ENCODE assay signal across 29 mouse cellular contexts in genomic region chr2:107270050-107270449, GRCm38 (mm10). TPM values are rescaled to one million over a fixed set of nuclear protein-coding genes. Genes with fewer than 3 reads are reported as not detected.
A peak's percentile ranks its signal among the peaks of the same experiment; 100 is the strongest.
DNase-seq lines count a peak whose midpoint lies in the region; ATAC-seq and TF ChIP-seq lines count a peak whose summit lies in the region.
"Had no signal": no experiment of that assay in that cellular context is flagged by ENCODE, and none has a peak within 500 bp of the region (broad histone marks: within the 10 kb centered on the region; RNA-seq: fewer than 3 reads in every experiment).

No protein-coding gene starts in this region.

- peak; percentile 11 for DNase-seq in liver, adult 2 months (ENCODE audit: extremely low read depth, low read depth, low spot score)
- no peak for DNase-seq in midbrain, postnatal 0 days (ENCODE audit: low spot score)
- DNase-seq in midbrain, embryonic 11.5 days (ENCODE audit: low spot score, missing footprints) = no peak
- no peak for DNase-seq in heart, adult 18-20 months
- DNase-seq: adrenal gland, adult 2 months; adrenal gland, postnatal 14 days; adrenal gland, postnatal 36 days; B cell, adult 2 months; cerebellum, adult 11 months; cerebellum, adult 18-20 months; cerebellum, adult 8-10 months; cerebellum, adult 9-11 months; cerebellum, postnatal 14 days; cerebellum, postnatal 36 days; embryo, embryonic 11 days had no signal

- no peak for TF ChIP-seq POLR2A in liver, adult 2 months (IDR thresholded peaks at IDR 0.05; ENCODE audit: extremely low read depth, insufficient read depth, low read length)

- no peak overlapping the region for H3K9ac ChIP-seq in liver, adult 2 months (ENCODE audit: low read depth, low read length)
- H3K9ac ChIP-seq in liver, embryonic 12.5 days = no peak overlapping the region
- H3K9ac ChIP-seq in midbrain, embryonic 13.5 days (replicated peaks) = no peak overlapping the region
- H3K9ac ChIP-seq in midbrain, postnatal 0 days (replicated peaks; ENCODE audit: low read length, poor library complexity, severe bottlenecking) = no peak overlapping the region
- H3K9ac ChIP-seq in midbrain, embryonic 16.5 days (ENCODE audit: low read depth, low read length) = no peak overlapping the region
- H3K9ac ChIP-seq in midbrain, embryonic 11.5 days (ENCODE audit: low read length) = no peak overlapping the region
- H3K9ac ChIP-seq: embryonic facial prominence, embryonic 13.5 days; embryonic facial prominence, embryonic 15.5 days; forebrain, embryonic 12.5 days had no signal

- H3K9me3 ChIP-seq in liver, embryonic 12.5 days (replicated peaks) = no peaks in the 10 kb centered on the region
- H3K9me3 ChIP-seq in midbrain, embryonic 13.5 days = no peaks in the 10 kb centered on the region
- no peaks in the 10 kb centered on the region for H3K9me3 ChIP-seq in midbrain, postnatal 0 days (ENCODE audit: low read length)
- no peaks in the 10 kb centered on the region for H3K9me3 ChIP-seq in midbrain, embryonic 16.5 days (replicated peaks; ENCODE audit: control insufficient read depth, low read length, poor library complexity, severe bottlenecking)
- H3K9me3 ChIP-seq in midbrain, embryonic 11.5 days (ENCODE audit: control insufficient read depth, low read length) = no peaks in the 10 kb centered on the region
- H3K9me3 ChIP-seq: embryonic facial prominence, embryonic 13.5 days; embryonic facial prominence, embryonic 15.5 days; forebrain, embryonic 10.5 days; forebrain, embryonic 12.5 days; G1E had no signal

- H3K4me3 ChIP-seq in liver, adult 2 months (ENCODE audit: insufficient read depth, low read depth, low read length) = no peak overlapping the region
- no peak overlapping the region for H3K4me3 ChIP-seq in liver, embryonic 12.5 days
- no peak overlapping the region for H3K4me3 ChIP-seq in midbrain, embryonic 13.5 days (replicated peaks)
- H3K4me3 ChIP-seq in midbrain, postnatal 0 days (ENCODE audit: low read depth, low read length) = no peak overlapping the region
- no peak overlapping the region for H3K4me3 ChIP-seq in midbrain, embryonic 16.5 days (ENCODE audit: low read depth, low read length)
- H3K4me3 ChIP-seq in midbrain, embryonic 11.5 days (ENCODE audit: low read depth, low read length) = no peak overlapping the region
- H3K4me3 ChIP-seq: embryonic facial prominence, embryonic 13.5 days; embryonic facial prominence, embryonic 15.5 days; erythroblast, embryonic 14.5 days; forebrain, embryonic 10.5 days; forebrain, embryonic 12.5 days had no signal

- H3K27me3 ChIP-seq in liver, adult 2 months (ENCODE audit: control insufficient read depth, insufficient read depth, low read length) = no peaks in the 10 kb centered on the region
- H3K27me3 ChIP-seq in liver, embryonic 12.5 days (replicated peaks) = no peaks in the 10 kb centered on the region
- no peaks in the 10 kb centered on the region for H3K27me3 ChIP-seq in midbrain, embryonic 13.5 days
- H3K27me3 ChIP-seq in midbrain, postnatal 0 days (ENCODE audit: insufficient read depth, low read length) = no peaks in the 10 kb centered on the region
- no peaks in the 10 kb centered on the region for H3K27me3 ChIP-seq in midbrain, embryonic 16.5 days (ENCODE audit: control insufficient read depth, insufficient read depth, low read depth, low read length)
- H3K27me3 ChIP-seq in midbrain, embryonic 11.5 days (ENCODE audit: control insufficient read depth, insufficient read depth, low read length) = no peaks in the 10 kb centered on the region
- H3K27me3 ChIP-seq: CH12.LX; embryonic facial prominence, embryonic 13.5 days; embryonic facial prominence, embryonic 15.5 days; forebrain, embryonic 12.5 days had no signal

- no peaks in the 10 kb centered on the region for H3K36me3 ChIP-seq in liver, adult 2 months (ENCODE audit: control insufficient read depth, insufficient read depth, low read length)
- no peaks in the 10 kb centered on the region for H3K36me3 ChIP-seq in liver, embryonic 12.5 days
- H3K36me3 ChIP-seq in midbrain, embryonic 13.5 days = no peaks in the 10 kb centered on the region
- H3K36me3 ChIP-seq in midbrain, postnatal 0 days (ENCODE audit: insufficient read depth, low read length) = no peaks in the 10 kb centered on the region
- H3K36me3 ChIP-seq in midbrain, embryonic 16.5 days (ENCODE audit: control insufficient read depth, insufficient read depth, low read length) = no peaks in the 10 kb centered on the region
- no peaks in the 10 kb centered on the region for H3K36me3 ChIP-seq in midbrain, embryonic 11.5 days (ENCODE audit: control insufficient read depth, insufficient read depth, low read length)
- H3K36me3 ChIP-seq: embryonic facial prominence, embryonic 13.5 days; embryonic facial prominence, embryonic 15.5 days; forebrain, embryonic 10.5 days; forebrain, embryonic 12.5 days; G1E had no signal

- no peaks in the 10 kb centered on the region for H3K79me2 ChIP-seq in liver, adult 2 months (ENCODE audit: control insufficient read depth, insufficient read depth, low read length)

- no peak for ATAC-seq in liver, embryonic 12.5 days
- peak; percentile 83 for ATAC-seq in midbrain, embryonic 13.5 days
- no peak for ATAC-seq in midbrain, postnatal 0 days (ENCODE audit: low FRiP score)
- ATAC-seq in midbrain, embryonic 16.5 days = peak; percentile 42; the same call in 1 of the 2 replicates
- no peak for ATAC-seq in midbrain, embryonic 11.5 days (ENCODE audit: low FRiP score)
- ATAC-seq: CD4-positive, CD25-positive, alpha-beta regulatory T cell, adult 4 months; forebrain, embryonic 14.5 days; forebrain, embryonic 16.5 days had no signal

- H3K4me1 ChIP-seq in liver, adult 2 months (ENCODE audit: control insufficient read depth, insufficient read depth, low read length) = no peaks in the 10 kb centered on the region
- H3K4me1 ChIP-seq in liver, embryonic 12.5 days = no peaks in the 10 kb centered on the region
- no peaks in the 10 kb centered on the region for H3K4me1 ChIP-seq in midbrain, embryonic 13.5 days (replicated peaks)
- no peaks in the 10 kb centered on the region for H3K4me1 ChIP-seq in midbrain, postnatal 0 days (ENCODE audit: insufficient read depth, low read length)
- no peaks in the 10 kb centered on the region for H3K4me1 ChIP-seq in midbrain, embryonic 16.5 days (ENCODE audit: control insufficient read depth, insufficient read depth, low read length)
- no peaks in the 10 kb centered on the region for H3K4me1 ChIP-seq in midbrain, embryonic 11.5 days (ENCODE audit: control insufficient read depth, insufficient read depth, low read length)
- H3K4me1 ChIP-seq: embryonic facial prominence, embryonic 13.5 days; embryonic facial prominence, embryonic 15.5 days; forebrain, embryonic 12.5 days had no signal

- TF ChIP-seq CTCF in liver, adult 2 months (IDR thresholded peaks at IDR 0.05; ENCODE audit: low read depth, low read length) = no peak
- TF ChIP-seq CTCF in midbrain, postnatal 0 days (IDR thresholded peaks at IDR 0.05) = no peak

- H3K27ac ChIP-seq in liver, adult 2 months (replicated peaks; ENCODE audit: insufficient read depth, low read depth, low read length) = no peak overlapping the region
- no peak overlapping the region for H3K27ac ChIP-seq in liver, embryonic 12.5 days
- no peak overlapping the region for H3K27ac ChIP-seq in midbrain, embryonic 13.5 days
- H3K27ac ChIP-seq in midbrain, postnatal 0 days (ENCODE audit: low read depth, low read length) = no peak overlapping the region
- H3K27ac ChIP-seq in midbrain, embryonic 16.5 days (ENCODE audit: low read length) = no peak overlapping the region
- H3K27ac ChIP-seq in midbrain, embryonic 11.5 days (ENCODE audit: low read depth, low read length) = no peak overlapping the region
- H3K27ac ChIP-seq: embryonic facial prominence, embryonic 13.5 days; embryonic facial prominence, embryonic 15.5 days; forebrain, embryonic 10.5 days; forebrain, embryonic 12.5 days had no signal

- no peak overlapping the region for H3K4me2 ChIP-seq in liver, embryonic 12.5 days
- H3K4me2 ChIP-seq in midbrain, embryonic 13.5 days (replicated peaks) = no peak overlapping the region
- H3K4me2 ChIP-seq in midbrain, postnatal 0 days (ENCODE audit: low read depth, low read length, poor library complexity, severe bottlenecking) = no peak overlapping the region
- H3K4me2 ChIP-seq in midbrain, embryonic 16.5 days (ENCODE audit: low read length) = no peak overlapping the region
- H3K4me2 ChIP-seq in midbrain, embryonic 11.5 days = no peak overlapping the region
- H3K4me2 ChIP-seq: embryonic facial prominence, embryonic 13.5 days; embryonic facial prominence, embryonic 15.5 days; forebrain, embryonic 12.5 days had no signal

- WGBS in liver, adult 2 months = 73% methylated on average over 3 of the region's 3 CpGs
- 68% methylated on average over 3 of the region's 3 CpGs for WGBS in liver, embryonic 12.5 days (ENCODE audit: insufficient replicate concordance)
- WGBS in midbrain, embryonic 13.5 days = 48% methylated on average over 3 of the region's 3 CpGs
- 52% methylated on average over 3 of the region's 3 CpGs for WGBS in midbrain, postnatal 0 days
- 51% methylated on average over 3 of the region's 3 CpGs for WGBS in midbrain, embryonic 16.5 days
- whole genome bisulfite sequencing in midbrain, embryonic 11.5 days = 74% methylated on average over 3 of the region's 3 CpGs

RNA-seq across cellular contexts. Expression of gene Kcna4, which starts 20.4 kb away (rescaled TPM):
- not detected in 2 replicates for total RNA-seq in liver, adult 2 months (2014; rRNA removed)
- not detected in 2 replicates for polyA plus RNA-seq in liver, adult 2 months (2012; rRNA removed)
- 0.04 and 0.13 TPM in 2 replicates for polyA plus RNA-seq in liver, embryonic 12.5 days (2016; fragmentation: Nextera tagmentation; extraction: Ambion mirVana)
- 5.5 and 6.5 TPM in 2 replicates for polyA plus RNA-seq in midbrain, embryonic 13.5 days (2015; fragmentation: Nextera tagmentation; extraction: Ambion mirVana)
- 19.5 and 22.8 TPM in 2 replicates for total RNA-seq in midbrain, postnatal 0 days (2014; rRNA removed)
- 5.7 and 7.6 TPM in 2 replicates for polyA plus RNA-seq in midbrain, postnatal 0 days (2015; fragmentation: Nextera tagmentation; extraction: Ambion mirVana)
- polyA plus RNA-seq in midbrain, embryonic 16.5 days (2015; fragmentation: Nextera tagmentation; extraction: Ambion mirVana) = 12.3 and 12.6 TPM in 2 replicates
- polyA plus RNA-seq in midbrain, embryonic 11.5 days (2014; fragmentation: Nextera tagmentation; extraction: Ambion mirVana) = 0.80 and 1.1 TPM in 2 replicates
- under 1 TPM; 0.79 to 0.80 TPM for total RNA-seq in heart, adult 18-20 months (2021)
- total RNA-seq: CH12.LX; common myeloid progenitor, adult 5-6 weeks had no signal
- polyA plus RNA-seq: adrenal gland, adult 2 months; CD4-positive, CD25-positive, alpha-beta regulatory T cell, adult 4 months; erythroblast, embryonic 14.5 days; G1E had no signal

Comparison
In these comparisons a context has a peak if more than half of its experiments do, and no peak if none do; other contexts are left out.
1. ATAC-seq: peak in midbrain, embryonic 13.5 days (single experiment) and midbrain, embryonic 16.5 days (single experiment); none in liver, embryonic 12.5 days (single experiment), midbrain, postnatal 0 days (single experiment) and midbrain, embryonic 11.5 days (single experiment).